Mouse (Mus musculus) lung, embryonic 15.5 days (tissue): Measurements from ENCODE around the gene Atg7. TPM values are rescaled to one million over a fixed set of nuclear protein-coding genes. Genes with fewer than 3 reads are reported as not detected.
A peak's percentile ranks its signal among the peaks of the same experiment; 100 is the strongest.

Source experiments
- ATAC-seq: fragments of 200-750 bp; cut with Nextera tagmentation; 2 replicates; pipeline ENCODE4 v1.8.0; 2017; ENCODE audit warnings: moderate number of reproducible peaks, borderline replicate concordance; ENCODE audit not compliant: low FRiP score, low TSS enrichment; ENCODE audit errors: extremely low read depth
- H3K27ac ChIP-seq: fragments of 300-500 bp; sonication (generic); 2 replicates; pipeline ENCODE4 v1.5.1; 2015; ENCODE audit warnings: moderate library complexity, mild to moderate bottlenecking, inconsistent platforms
- H3K27me3 ChIP-seq: fragments of 300-500 bp; sonication (generic); 2 replicates; pipeline ENCODE4 v1.6.1; 2015; ENCODE audit warnings: inconsistent platforms
- H3K36me3 ChIP-seq: fragments of 300-500 bp; sonication (generic); 2 replicates; pipeline ENCODE4 v1.6.1; 2015; ENCODE audit warnings: inconsistent platforms
- H3K4me1 ChIP-seq: fragments of 300-500 bp; sonication (generic); 2 replicates; pipeline ENCODE4 v1.6.1; 2015; ENCODE audit warnings: inconsistent platforms
- H3K4me2 ChIP-seq: fragments of 300-500 bp; sonication (generic); 2 replicates; pipeline ENCODE4 v1.6.1; 2015; ENCODE audit warnings: inconsistent platforms, mild to moderate bottlenecking, moderate library complexity
- H3K4me3 ChIP-seq: fragments of 300-500 bp; sonication (generic); 2 replicates; pipeline ENCODE4 v1.5.1; 2015; ENCODE audit warnings: mild to moderate bottlenecking, inconsistent platforms
- H3K9ac ChIP-seq: fragments of 300-500 bp; sonication (generic); 2 replicates; pipeline ENCODE4 v1.6.1; 2015; ENCODE audit warnings: inconsistent platforms
- H3K9me3 ChIP-seq: fragments of 300-500 bp; sonication (generic); 2 replicates; pipeline ENCODE4 v1.6.1; 2016; ENCODE audit warnings: inconsistent platforms
- WGBS: fragments of 180-500 bp; shearing (Covaris S2); methylation state at CpG from one replicate; pipeline ENCODE4 v1.1.7; 2015; 5-methylcytosine and 5-hydroxymethylcytosine counted together
- polyA plus RNA-seq: library from polyadenylated mRNA; unstranded; fragments of >200 nt; fragmentation: Nextera tagmentation; extraction: Ambion mirVana; gene quantifications from 2 replicates; pipeline ENCODE4 v1.2.1, GENCODE M21; 2015

The Atg7 gene
- polyA plus RNA-seq, 1 experiment from 2014 or later = 22.6 TPM

- Histone ChIP-seq H3K4me3 (no peak overlapping the region), H3K27me3 (no peaks in the 10 kb centered on the region), H3K4me1 (peaks cover 37% of the 10 kb centered on the region), H3K9me3 (no peaks in the 10 kb centered on the region), H3K9ac (no peak overlapping the region), H3K36me3 (no peaks in the 10 kb centered on the region), H3K27ac (peak overlapping the region; percentile 39; the same call in 1 of the 2 replicates), H3K4me2 (no peak overlapping the region)
- 0 out of 2 replicates have a peak, but pooled peaks have one; percentile 23 for ATAC-seq
- 31% methylated on average over 5 of the region's 5 CpGs for WGBS
These were observed 76.2 kb downstream of the Atg7 start for GRCm38 (mm10) chr6:114719100-114719499.

DNA sequence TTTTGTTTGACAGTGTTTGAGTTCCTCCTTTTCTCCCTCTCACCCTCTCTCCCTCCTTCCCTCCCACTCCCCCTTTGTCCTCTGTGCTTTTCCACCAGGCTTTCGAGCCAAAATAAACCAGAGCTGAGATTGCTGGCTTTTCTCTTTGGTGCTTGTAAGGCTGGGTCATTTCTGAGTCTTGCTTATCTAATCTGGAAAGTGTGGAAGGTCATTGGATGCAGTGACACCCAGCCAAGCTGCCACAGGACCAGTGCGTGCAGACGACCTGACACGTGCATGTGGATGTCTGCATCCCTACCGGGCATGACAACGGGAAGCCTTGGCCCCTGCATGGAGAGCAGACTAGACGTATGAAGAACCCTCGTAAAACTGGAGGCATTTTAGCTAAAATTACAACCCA is 76.8 kb downstream of the Atg7 start:
- H3K9me3 ChIP-seq = no peaks in the 10 kb centered on the region
- 57% methylated on average over 8 of the region's 8 CpGs for WGBS
- no peak overlapping the region for H3K4me2 ChIP-seq
- no peaks in the 10 kb centered on the region for H3K27me3 ChIP-seq
- peaks cover 38% of the 10 kb centered on the region for H3K4me1 ChIP-seq
- H3K36me3 ChIP-seq = no peaks in the 10 kb centered on the region
- peak overlapping the region; percentile 39; the same call in 1 of the 2 replicates for H3K27ac ChIP-seq
- no peak overlapping the region for H3K9ac ChIP-seq
- ATAC-seq = no peak
- no peak overlapping the region for H3K4me3 ChIP-seq

- Histone ChIP-seq H3K27ac (no peak overlapping the region), H3K36me3 (no peaks in the 10 kb centered on the region), H3K27me3 (no peaks in the 10 kb centered on the region), H3K4me1 (peaks cover 45% of the 10 kb centered on the region), H3K9me3 (no peaks in the 10 kb centered on the region), H3K9ac (no peak overlapping the region), H3K4me2 (no peak overlapping the region), H3K4me3 (no peak overlapping the region)
- 66% methylated on average over 5 of the region's 5 CpGs for WGBS
- no peak for ATAC-seq
These were observed 79.1 kb downstream of the Atg7 start for GRCm38 (mm10) chr6:114722046-114722445.

DNA sequence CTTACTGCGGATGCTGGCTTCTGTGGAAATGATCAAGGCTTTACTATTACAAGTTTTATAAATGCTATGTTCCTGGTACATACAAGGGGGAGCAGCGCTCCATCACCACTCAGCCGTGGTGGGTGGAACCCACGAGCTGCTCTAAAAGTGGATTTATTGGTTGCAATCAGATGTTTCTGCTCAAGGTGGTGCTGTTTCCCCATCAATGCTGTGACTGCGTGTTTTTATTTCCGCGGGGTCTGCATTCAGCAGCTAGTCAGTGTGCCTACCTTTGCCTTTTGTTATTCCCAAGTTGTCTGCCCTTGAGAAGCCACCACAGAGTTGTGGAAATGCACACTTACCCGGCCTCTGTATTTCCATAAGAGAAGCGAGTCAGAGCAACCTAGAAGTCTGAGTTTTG is 81.0 kb downstream of the Atg7 start:
- Histone ChIP-seq H3K27ac (no peak overlapping the region), H3K36me3 (no peaks in the 10 kb centered on the region), H3K4me3 (no peak overlapping the region), H3K4me2 (no peak overlapping the region), H3K9me3 (no peaks in the 10 kb centered on the region), H3K4me1 (peaks cover 44% of the 10 kb centered on the region), H3K27me3 (no peaks in the 10 kb centered on the region), H3K9ac (no peak overlapping the region)
- WGBS = 14% methylated on average over 9 of the region's 9 CpGs
- no peak for ATAC-seq

GRCm38 (mm10) chr6:114724351-114724750 is 81.5 kb downstream of the Atg7 start:
- Histone ChIP-seq H3K4me2 (no peak overlapping the region; the same call in 1 of the 2 replicates), H3K9ac (0 out of 2 replicates have a peak overlapping the region, but pooled peaks have one; percentile 10), H3K27me3 (no peaks in the 10 kb centered on the region), H3K36me3 (no peaks in the 10 kb centered on the region), H3K4me1 (peaks cover 39% of the 10 kb centered on the region), H3K27ac (peak overlapping the region; percentile 83), H3K9me3 (no peaks in the 10 kb centered on the region), H3K4me3 (no peak overlapping the region)
- WGBS = 56% methylated on average over 7 of the region's 7 CpGs
- no peak for ATAC-seq

GRCm38 (mm10) chr6:114725147-114725575 is 82.3 kb downstream of the Atg7 start:
- peak overlapping the region; percentile 30 for H3K4me2 ChIP-seq
- peak overlapping the region; percentile 83 for H3K27ac ChIP-seq
- peaks cover 33% of the 10 kb centered on the region for H3K4me1 ChIP-seq
- 0 out of 2 replicates have a peak overlapping the region, but pooled peaks have one; percentile 10 for H3K9ac ChIP-seq
- ATAC-seq = peak; percentile 92
- 13% methylated on average over 8 of the region's 8 CpGs for WGBS
- H3K27me3 ChIP-seq = no peaks in the 10 kb centered on the region
- no peaks in the 10 kb centered on the region for H3K36me3 ChIP-seq
- no peaks in the 10 kb centered on the region for H3K9me3 ChIP-seq
- no peak overlapping the region for H3K4me3 ChIP-seq

- Histone ChIP-seq H3K4me2 (no peak overlapping the region), H3K9me3 (no peaks in the 10 kb centered on the region), H3K27ac (no peak overlapping the region), H3K36me3 (no peaks in the 10 kb centered on the region), H3K27me3 (no peaks in the 10 kb centered on the region), H3K4me1 (peaks cover 33% of the 10 kb centered on the region), H3K4me3 (no peak overlapping the region), H3K9ac (no peak overlapping the region)
- no peak for ATAC-seq
- 62% methylated on average over 11 of the region's 11 CpGs for WGBS
These were observed 83.8 kb downstream of the Atg7 start for GRCm38 (mm10) chr6:114726681-114727080.

DNA sequence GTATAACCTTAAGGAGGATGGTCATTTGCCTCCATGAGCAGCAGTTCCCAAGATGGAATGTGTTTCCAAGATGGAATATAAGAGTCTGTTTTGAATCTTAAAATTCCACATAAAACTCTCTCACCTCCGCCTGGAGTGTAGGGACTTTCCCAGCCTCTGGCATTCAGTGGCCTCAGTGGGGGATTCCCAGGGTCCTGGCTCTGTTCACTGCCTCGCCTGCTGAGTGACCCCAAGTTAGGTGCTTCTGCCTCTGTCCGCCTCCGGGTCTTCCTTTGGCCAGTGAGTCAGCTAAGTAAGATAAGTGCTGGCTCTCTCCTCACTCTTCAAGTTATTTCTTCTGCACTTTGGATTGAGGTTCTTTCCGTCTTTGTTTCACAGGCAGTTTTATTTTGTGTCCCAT is 90.3 kb downstream of the Atg7 start:
- ATAC-seq = no peak
- Histone ChIP-seq H3K9ac (no peak overlapping the region), H3K27me3 (0 out of 2 replicates have a peak, but pooled peaks cover 3% of the 10 kb centered on the region), H3K4me2 (no peak overlapping the region), H3K36me3 (0 out of 2 replicates have a peak, but pooled peaks cover 4% of the 10 kb centered on the region), H3K9me3 (no peaks in the 10 kb centered on the region), H3K27ac (no peak overlapping the region), H3K4me1 (peaks cover 6% of the 10 kb centered on the region), H3K4me3 (no peak overlapping the region)
- WGBS = 65% methylated on average over 5 of the region's 5 CpGs

DNA sequence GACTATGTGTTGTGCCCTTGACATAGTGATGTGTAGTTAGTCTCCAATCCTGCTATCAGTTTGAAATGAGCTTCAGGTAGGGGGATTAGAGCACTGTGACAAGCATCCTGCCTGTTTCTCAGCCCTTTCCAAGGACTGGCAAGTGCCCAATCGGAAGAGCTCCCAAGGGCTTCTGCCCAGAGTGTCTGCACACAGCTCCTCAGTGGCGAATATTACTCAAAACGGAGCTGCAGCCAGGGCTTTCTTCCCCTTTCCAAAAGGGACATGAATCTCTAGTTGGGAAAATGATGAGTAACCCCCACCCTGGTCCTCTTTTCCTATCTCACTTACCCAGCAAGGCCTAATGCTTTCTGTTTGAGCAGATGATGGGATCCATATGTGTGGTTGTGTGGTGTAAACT is 90.8 kb downstream of the Atg7 start:
- no peak overlapping the region for H3K4me3 ChIP-seq
- ATAC-seq = no peak
- no peak overlapping the region for H3K4me2 ChIP-seq
- 64% methylated on average over 3 of the region's 3 CpGs for WGBS
- 0 out of 2 replicates have a peak, but pooled peaks cover 3% of the 10 kb centered on the region for H3K27me3 ChIP-seq
- H3K9me3 ChIP-seq = no peaks in the 10 kb centered on the region
- 0 out of 2 replicates have a peak, but pooled peaks cover 4% of the 10 kb centered on the region for H3K36me3 ChIP-seq
- no peak overlapping the region for H3K9ac ChIP-seq
- no peak overlapping the region for H3K27ac ChIP-seq
- H3K4me1 ChIP-seq = peaks cover 11% of the 10 kb centered on the region

DNA sequence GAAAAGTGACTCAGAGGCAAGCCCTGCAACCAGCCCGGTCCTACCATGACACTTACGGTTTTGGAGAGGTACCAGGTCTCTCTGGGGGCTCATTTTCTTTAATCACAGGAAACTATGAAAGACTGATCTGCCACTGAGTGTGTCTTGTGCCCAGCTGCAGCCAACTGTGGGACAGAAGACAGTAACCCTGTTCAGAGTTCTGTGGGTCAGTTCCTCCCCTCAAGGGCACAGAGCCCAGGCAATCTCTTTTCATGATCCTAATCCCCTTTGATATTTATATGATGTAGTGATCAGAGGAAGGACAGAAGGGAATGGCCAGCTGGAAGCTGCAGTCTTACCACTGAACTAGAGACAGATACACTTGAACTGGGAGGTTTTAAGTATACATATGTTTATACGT is 92.2 kb downstream of the Atg7 start:
- Histone ChIP-seq H3K4me2 (no peak overlapping the region), H3K36me3 (0 out of 2 replicates have a peak, but pooled peaks cover 4% of the 10 kb centered on the region), H3K9ac (no peak overlapping the region), H3K27me3 (0 out of 2 replicates have a peak, but pooled peaks cover 3% of the 10 kb centered on the region), H3K9me3 (no peaks in the 10 kb centered on the region), H3K4me1 (peaks cover 11% of the 10 kb centered on the region), H3K27ac (no peak overlapping the region), H3K4me3 (no peak overlapping the region)
- WGBS = 87% methylated on average over 3 of the region's 3 CpGs
- no peak for ATAC-seq

- WGBS = 86% methylated on average over 9 of the region's 9 CpGs
- H3K27ac ChIP-seq = no peak overlapping the region
- no peak overlapping the region for H3K9ac ChIP-seq
- 0 out of 2 replicates have a peak, but pooled peaks cover 4% of the 10 kb centered on the region for H3K36me3 ChIP-seq
- H3K27me3 ChIP-seq = 0 out of 2 replicates have a peak, but pooled peaks cover 3% of the 10 kb centered on the region
- H3K4me1 ChIP-seq = peaks cover 11% of the 10 kb centered on the region
- no peak for ATAC-seq
- no peak overlapping the region for H3K4me3 ChIP-seq
- H3K4me2 ChIP-seq = no peak overlapping the region
- H3K9me3 ChIP-seq = no peaks in the 10 kb centered on the region
These were observed 93.5 kb downstream of the Atg7 start for GRCm38 (mm10) chr6:114736355-114736754.

GRCm38 (mm10) chr6:114737181-114737580 is 94.3 kb downstream of the Atg7 start:
- Histone ChIP-seq H3K4me2 (no peak overlapping the region), H3K4me3 (no peak overlapping the region), H3K27ac (no peak overlapping the region), H3K27me3 (0 out of 2 replicates have a peak, but pooled peaks cover 3% of the 10 kb centered on the region), H3K4me1 (peaks cover 11% of the 10 kb centered on the region), H3K36me3 (0 out of 2 replicates have a peak, but pooled peaks cover 4% of the 10 kb centered on the region), H3K9me3 (no peaks in the 10 kb centered on the region), H3K9ac (no peak overlapping the region)
- no peak for ATAC-seq
- WGBS = 77% methylated on average over 11 of the region's 11 CpGs
